Mouse (Mus musculus): ENCODE results near the gene Gm39115.

DNA sequence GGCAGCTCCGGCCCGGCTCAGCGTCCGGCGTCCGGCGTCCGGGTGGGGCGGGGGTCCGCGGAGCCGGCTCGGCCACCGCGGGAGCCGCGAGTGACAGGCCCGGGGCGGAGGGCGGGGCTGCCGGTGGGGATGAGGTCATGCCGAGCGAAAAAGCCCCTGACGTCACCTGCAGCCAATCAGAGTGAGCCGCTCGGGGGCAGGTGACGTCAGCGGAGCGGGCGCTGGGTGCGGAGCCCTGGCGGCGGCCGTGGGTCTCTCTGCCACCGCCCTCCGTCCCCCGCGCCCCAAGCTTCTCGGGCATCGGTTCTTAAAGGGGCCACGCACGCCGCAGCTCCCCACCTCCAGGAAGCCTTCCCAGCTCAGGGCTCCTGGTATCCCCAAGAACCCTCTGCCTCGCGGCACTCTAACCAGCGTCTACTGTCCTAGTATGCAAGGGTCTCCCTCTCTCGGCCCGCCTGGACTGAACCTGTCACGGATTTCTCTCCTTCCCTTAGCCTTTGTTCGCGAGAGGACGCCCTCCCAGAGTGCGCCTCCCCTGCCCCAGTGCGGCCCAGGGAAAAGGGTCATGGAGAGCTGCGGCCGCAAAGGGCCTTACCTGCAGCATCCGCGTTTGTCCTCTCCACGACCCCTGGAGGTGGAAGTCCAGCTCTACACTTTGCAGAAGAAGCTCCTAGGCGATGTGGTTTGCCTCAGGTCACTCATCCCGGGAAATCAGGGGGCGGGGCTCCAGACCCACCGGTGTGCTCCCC, 40.5 kb downstream of the Gm39115 start, which contains the start of gene Dusp8:
- TF ChIP-seq SMC3 (IDR thresholded peaks at IDR 0.05; ENCODE audit: low read depth, low read length) (no peak), ZNF384 (IDR thresholded peaks at IDR 0.05; ENCODE audit: low read depth, low read length) (no peak)

Measured in MEL (cell line).